Mouse (Mus musculus) CH12.LX (cell line): ENCODE results near the gene Fbxl20. TPM values are rescaled to one million over a fixed set of nuclear protein-coding genes. Genes with fewer than 3 reads are reported as not detected.

Experiments used
- DNase-seq: peaks from one replicate; pipeline ENCODE4 v3.0.0-alpha.2; 2013; ENCODE audit errors: extremely low read depth
- H3K27ac ChIP-seq: 2 replicates; pipeline ENCODE4 v1.5.1; 2012; ENCODE audit warnings: low read depth, mild to moderate bottlenecking, control low read depth, moderate library complexity; ENCODE audit not compliant: insufficient read depth
- H3K27me3 ChIP-seq: replicated peaks from 2 replicates; pipeline ENCODE3; 2012; ENCODE audit warnings: inconsistent platforms
- H3K36me3 ChIP-seq, 2 experiments: replicated peaks in 1 of 2; 2 replicates each; pipeline versions ENCODE3 to v1.6.1; 2012; ENCODE audit warnings: inconsistent platforms in 1 of 2, low read length in 1 of 2, mild to moderate bottlenecking in 1 of 2, mixed read lengths in 1 of 2, moderate library complexity in 1 of 2; ENCODE audit not compliant: control insufficient read depth in 1 of 2, insufficient read depth in 1 of 2
- H3K4me1 ChIP-seq, 2 experiments: 2 replicates each; pipeline ENCODE4 v1.6.1; 2012; ENCODE audit warnings: inconsistent platforms in 1 of 2, moderate library complexity in 1 of 2; ENCODE audit not compliant: insufficient read depth in 2 of 2, control insufficient read depth in 1 of 2
- H3K4me2 ChIP-seq: 2 replicates; pipeline ENCODE4 v1.6.1; 2012; ENCODE audit warnings: low read depth, mild to moderate bottlenecking, control low read depth; ENCODE audit not compliant: poor library complexity, insufficient read depth, severe bottlenecking
- H3K4me3 ChIP-seq, 3 experiments: fragments of 150-350 bp in 1 of 3; sonication (generic) in 1 of 3; replicated peaks in 1 of 3; 2 replicates each; pipeline versions ENCODE3 to v1.5.1; 2011 to 2012; ENCODE audit warnings: low read depth in 2 of 3, low read length in 2 of 3, mild to moderate bottlenecking in 2 of 3, moderate library complexity in 2 of 3, control low read depth in 1 of 3, improper control_type of control experiment in 1 of 3, inconsistent platforms in 1 of 3, mixed read lengths in 1 of 3; ENCODE audit not compliant: poor library complexity in 1 of 3
- H3K79me2 ChIP-seq: replicated peaks from 2 replicates; pipeline ENCODE4 v1.6.1; 2012; ENCODE audit warnings: mild to moderate bottlenecking, moderate library complexity; ENCODE audit not compliant: control insufficient read depth, poor library complexity, insufficient read depth, severe bottlenecking; ENCODE audit errors: extremely low read depth
- H3K9ac ChIP-seq: 2 replicates; pipeline ENCODE4 v1.6.1; 2012; ENCODE audit warnings: low read depth, mild to moderate bottlenecking, control low read depth, moderate library complexity; ENCODE audit not compliant: insufficient read depth
- H3K9me3 ChIP-seq: replicated peaks from 2 replicates; pipeline ENCODE3; 2012; ENCODE audit warnings: low read length, inconsistent platforms, mixed read lengths
- CHD1 ChIP-seq: IDR thresholded peaks from 2 replicates; pipeline ENCODE4 v1.6.1; 2012; ENCODE audit warnings: low read depth, low read length, improper control_type of control experiment, inconsistent platforms
- CTCF ChIP-seq, 2 experiments: IDR thresholded peaks in 1 of 2; conservative IDR thresholded peaks in 1 of 2; 2 replicates each; pipeline ENCODE4 v1.5.1; 2011 to 2012; ENCODE audit warnings: low read depth in 2 of 2, low read length in 2 of 2, improper control_type of control experiment in 1 of 2, inconsistent platforms in 1 of 2, mild to moderate bottlenecking in 1 of 2, moderate library complexity in 1 of 2
- E2F4 ChIP-seq: IDR thresholded peaks from 2 replicates; pipeline ENCODE4 v1.6.1; 2011; ENCODE audit warnings: low read depth, low read length, improper control_type of control experiment; ENCODE audit not compliant: insufficient replicate concordance
- ELF1 ChIP-seq: IDR thresholded peaks from 2 replicates; pipeline ENCODE4 v1.6.1; 2014; ENCODE audit warnings: low read depth, mild to moderate bottlenecking, inconsistent platforms, low read length, improper control_type of control experiment
- EP300 ChIP-seq: IDR thresholded peaks from 2 replicates; pipeline ENCODE4 v1.6.1; 2011; ENCODE audit warnings: low read length, improper control_type of control experiment
- JUND ChIP-seq: conservative IDR thresholded peaks from 2 replicates; pipeline ENCODE4 v1.6.1; 2011; ENCODE audit warnings: low read depth, low read length, improper control_type of control experiment
- KAT2A ChIP-seq: IDR thresholded peaks from 2 replicates; pipeline ENCODE4 v1.6.1; 2012; ENCODE audit warnings: low read length, improper control_type of control experiment, inconsistent platforms; ENCODE audit not compliant: insufficient replicate concordance
- MAFK ChIP-seq: IDR thresholded peaks from 2 replicates; pipeline ENCODE4 v1.6.1; 2011; ENCODE audit warnings: low read length, improper control_type of control experiment; ENCODE audit not compliant: insufficient replicate concordance
- MAX ChIP-seq: IDR thresholded peaks from 2 replicates; pipeline ENCODE4 v1.6.1; 2011; ENCODE audit warnings: low read length, improper control_type of control experiment
- MXI1 ChIP-seq: IDR thresholded peaks from 2 replicates; pipeline ENCODE4 v1.6.1; 2011; ENCODE audit warnings: mild to moderate bottlenecking, low read depth, low read length, improper control_type of control experiment
- NELFE ChIP-seq: IDR thresholded peaks from 2 replicates; pipeline ENCODE4 v1.6.1; 2011; ENCODE audit warnings: low read depth, low read length, improper control_type of control experiment
- POLR2A ChIP-seq: IDR thresholded peaks from 2 replicates; pipeline ENCODE4 v1.6.1; 2011; ENCODE audit warnings: low read depth, mild to moderate bottlenecking, improper control_type of control experiment, low read length
- POLR2AphosphoS2 ChIP-seq: IDR thresholded peaks from 2 replicates; pipeline ENCODE4 v1.6.1; 2011; ENCODE audit warnings: low read depth, low read length, improper control_type of control experiment
- RAD21 ChIP-seq: IDR thresholded peaks from 2 replicates; pipeline ENCODE4 v1.6.1; 2011; ENCODE audit warnings: low read depth, mild to moderate bottlenecking, low read length, improper control_type of control experiment, moderate library complexity
- RCOR1 ChIP-seq: conservative IDR thresholded peaks from 2 replicates; pipeline ENCODE4 v1.6.1; 2012; ENCODE audit warnings: low read depth, mild to moderate bottlenecking, inconsistent platforms, low read length, improper control_type of control experiment
- SIN3A ChIP-seq: IDR thresholded peaks from 2 replicates; pipeline ENCODE4 v1.6.1; 2012; ENCODE audit warnings: low read length, improper control_type of control experiment, inconsistent platforms
- SMC3 ChIP-seq: IDR thresholded peaks from 2 replicates; pipeline ENCODE4 v1.6.1; 2011; ENCODE audit warnings: low read depth, low read length, improper control_type of control experiment
- TBP ChIP-seq: conservative IDR thresholded peaks from 2 replicates; pipeline ENCODE4 v1.6.1; 2011; ENCODE audit warnings: low read depth, low read length, improper control_type of control experiment
- TCF12 ChIP-seq: IDR thresholded peaks from 2 replicates; pipeline ENCODE4 v1.6.1; 2014; ENCODE audit warnings: low read depth, mild to moderate bottlenecking, inconsistent platforms, low read length, improper control_type of control experiment
- USF1 ChIP-seq: IDR thresholded peaks from 2 replicates; pipeline ENCODE4 v1.6.1; 2014; ENCODE audit warnings: low read depth, mild to moderate bottlenecking, inconsistent platforms, low read length, improper control_type of control experiment
- ZKSCAN1 ChIP-seq: IDR thresholded peaks from 2 replicates; pipeline ENCODE4 v1.6.1; 2012; ENCODE audit warnings: low read depth, inconsistent platforms, low read length, improper control_type of control experiment, borderline replicate concordance
- ZNF384 ChIP-seq: IDR thresholded peaks from 2 replicates; pipeline ENCODE4 v1.6.1; 2012; ENCODE audit warnings: low read depth, low read length, improper control_type of control experiment, inconsistent platforms
- dilution Hi-C: fragments of 300-500 bp; cut with MboI; formaldehyde crosslinking; loops from 2 replicates; pipeline ENCODE4 v1.14.3; 2020; ENCODE audit warnings: low sequenced_read_pairs; ENCODE audit not compliant: extremely low pct_unique_long_range_greater_than_20kb, extremely low pct_ligation_motif_present
- in situ Hi-C: fragments of 300-500 bp; cut with MboI; formaldehyde crosslinking; loops from 3 replicates; pipeline ENCODE4 v1.14.3; 2019; ENCODE audit warnings: low sequenced_read_pairs, low pct_ligation_motif_present, low pct_unique_long_range_greater_than_20kb, mixed read lengths
- polyA plus RNA-seq: library from polyadenylated mRNA; unstranded; fragments of >175 nt; gene quantifications from 2 replicates; pipeline ENCODE4 v1.2.1, GENCODE M21; 2012; ENCODE audit warnings: low read depth; ENCODE audit not compliant: insufficient read length
- total RNA-seq, 2 experiments: library from RNA; depleted of rRNA; stranded (reverse); fragments of 300-350 nt in 1 of 2; fragments of >200 nt in 1 of 2; gene quantifications; 2 replicates each; pipeline ENCODE4 v1.2.3; 2012 to 2014

The Fbxl20 gene
- total and polyA plus RNA-seq, 3 experiments: 6.4 to 9.0 (median 7.9) TPM

- Histone ChIP-seq H3K4me1 (peaks cover 0 to 13% of the 10 kb centered on the region in 2 experiments; a peak in 2 of 4 replicates), H3K9ac (no peak overlapping the region), H3K27ac (no peak overlapping the region), H3K36me3 (no peaks in the 10 kb centered on the region), H3K4me3 (no peak overlapping the region), H3K79me2 (no peaks in the 10 kb centered on the region), H3K27me3 (peaks cover 10% of the 10 kb centered on the region), H3K4me2 (no peak overlapping the region), H3K9me3 (no peaks in the 10 kb centered on the region)
- no peak for TF ChIP-seq ZNF384
- TF ChIP-seq MAFK: 0 out of 2 replicates have a peak, but pooled peaks have one; percentile 24
- no peak for TF ChIP-seq CHD1
- DNase-seq: no peak
- dilution Hi-C loops: no loop called here
- in situ Hi-C loops: no loop called here
Observed at GRCm38 (mm10) chr11:98073442-98073841, 76.8 kb downstream of the Fbxl20 start.

GRCm38 (mm10) chr11:98067255-98067654, 82.9 kb downstream of the Fbxl20 start:
- H3K9ac ChIP-seq: no peak overlapping the region
- no peak for DNase-seq
- no peaks in the 10 kb centered on the region for H3K27me3 ChIP-seq
- H3K27ac ChIP-seq: no peak overlapping the region
- no peak overlapping the region for H3K4me2 ChIP-seq
- in situ Hi-C loops (no loop called here), dilution Hi-C loops (no loop called here)
- H3K79me2 ChIP-seq: no peaks in the 10 kb centered on the region
- H3K36me3 ChIP-seq: no peaks in the 10 kb centered on the region
- H3K4me1 ChIP-seq: peaks cover 2 to 4% of the 10 kb centered on the region in 2 experiments; a peak in 3 of 4 replicates
- TF ChIP-seq POLR2A (no peak), CHD1 (no peak)
- TF ChIP-seq, all 38 proteins: peak for 0
- Histone ChIP-seq H3K4me3 (no peak overlapping the region), H3K9me3 (no peaks in the 10 kb centered on the region)

- Histone ChIP-seq H3K27me3 (no peaks in the 10 kb centered on the region), H3K4me1 (peaks cover 10 to 15% of the 10 kb centered on the region in 2 experiments; a peak in 3 of 4 replicates), H3K79me2 (no peaks in the 10 kb centered on the region), H3K9me3 (no peaks in the 10 kb centered on the region), H3K27ac (no peak overlapping the region), H3K4me3 (no peak overlapping the region), H3K9ac (no peak overlapping the region), H3K36me3 (no peaks in the 10 kb centered on the region), H3K4me2 (no peak overlapping the region)
- TF ChIP-seq NELFE (no peak), RAD21 (no peak), E2F4 (no peak), MAX (no peak), RCOR1 (no peak), CTCF (conservative IDR thresholded peaks at IDR 0.05 in 1 of 2, IDR thresholded peaks at IDR 0.05 in 1 of 2; ENCODE audit: low read depth in 2 of 2, low read length in 2 of 2) (no peak), TBP (no peak), MXI1 (no peak), KAT2A (no peak), MAFK (no peak), ZKSCAN1 (no peak), ELF1 (no peak), SIN3A (no peak), USF1 (no peak), ZNF384 (no peak), SMC3 (no peak), TCF12 (no peak), POLR2AphosphoS2 (no peak), EP300 (no peak), JUND (no peak)
- in situ Hi-C loops (no loop called here), dilution Hi-C loops (no loop called here)
- DNase-seq: no peak
Observed at GRCm38 (mm10) chr11:98066201-98066600, 84.0 kb downstream of the Fbxl20 start.
